Mouse (Mus musculus): ENCODE measurements around the gene Snf8. TPM values are rescaled to one million over a fixed set of nuclear protein-coding genes. Genes with fewer than 3 reads are reported as not detected.

Snf8 gene
- polyA plus RNA-seq, 1 experiment, result 94.2 TPM

DNA sequence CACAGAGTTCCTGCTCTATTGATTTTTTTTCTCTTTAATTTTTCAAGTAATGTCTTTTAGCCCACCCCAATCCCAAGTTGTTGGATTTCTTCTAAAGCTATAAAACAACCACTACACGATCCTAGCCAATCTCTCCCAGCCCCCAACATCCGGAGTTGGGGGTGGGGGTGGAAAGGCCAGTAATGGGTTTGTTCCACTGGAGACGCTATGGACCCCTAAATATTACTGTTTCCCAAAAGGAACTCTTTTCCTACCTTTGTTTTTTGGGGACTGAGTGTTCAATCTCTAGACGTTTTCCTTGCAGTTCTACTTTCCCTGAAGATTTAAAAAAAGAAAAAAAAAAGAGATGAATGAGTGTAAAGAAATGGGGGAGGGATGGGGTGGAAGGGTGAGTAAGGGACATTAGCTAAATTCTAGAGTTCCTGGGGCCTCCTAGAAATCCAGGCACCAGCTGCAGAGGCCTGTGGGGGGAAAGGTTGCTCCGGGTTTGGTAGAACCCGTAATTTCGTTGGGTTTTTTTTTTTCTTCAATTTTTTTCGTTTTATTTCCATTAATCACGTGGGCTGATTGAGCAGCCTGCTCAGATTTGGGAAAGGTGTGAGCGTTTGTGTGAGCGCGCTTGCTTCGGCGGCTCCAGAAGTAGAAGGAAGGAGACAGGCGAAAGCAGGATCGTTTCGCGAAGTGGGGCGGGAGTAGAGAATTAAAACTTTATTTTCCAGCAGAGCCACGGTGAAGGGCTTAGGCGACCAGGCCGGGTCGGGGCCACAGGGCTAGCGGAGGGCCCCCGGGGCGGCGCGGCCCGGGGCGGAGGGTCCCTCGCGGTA is 30.5 kb upstream of the Snf8 start:
- H3K4me1 ChIP-seq (ENCODE audit: control insufficient read depth, insufficient read depth, low read length), result no peaks in the 10 kb centered on the region
- TF ChIP-seq CTCF (IDR thresholded peaks at IDR 0.05; ENCODE audit: extremely low read depth, insufficient read depth, low read length) (no peak), POLR2A (IDR thresholded peaks at IDR 0.05; ENCODE audit: extremely low read depth, insufficient read depth, low read length) (no peak)
- H3K4me3 ChIP-seq (ENCODE audit: insufficient read depth, low read length), result no peak overlapping the region
- H3K27ac ChIP-seq (ENCODE audit: insufficient read depth, low read length), result no peak overlapping the region

DNA sequence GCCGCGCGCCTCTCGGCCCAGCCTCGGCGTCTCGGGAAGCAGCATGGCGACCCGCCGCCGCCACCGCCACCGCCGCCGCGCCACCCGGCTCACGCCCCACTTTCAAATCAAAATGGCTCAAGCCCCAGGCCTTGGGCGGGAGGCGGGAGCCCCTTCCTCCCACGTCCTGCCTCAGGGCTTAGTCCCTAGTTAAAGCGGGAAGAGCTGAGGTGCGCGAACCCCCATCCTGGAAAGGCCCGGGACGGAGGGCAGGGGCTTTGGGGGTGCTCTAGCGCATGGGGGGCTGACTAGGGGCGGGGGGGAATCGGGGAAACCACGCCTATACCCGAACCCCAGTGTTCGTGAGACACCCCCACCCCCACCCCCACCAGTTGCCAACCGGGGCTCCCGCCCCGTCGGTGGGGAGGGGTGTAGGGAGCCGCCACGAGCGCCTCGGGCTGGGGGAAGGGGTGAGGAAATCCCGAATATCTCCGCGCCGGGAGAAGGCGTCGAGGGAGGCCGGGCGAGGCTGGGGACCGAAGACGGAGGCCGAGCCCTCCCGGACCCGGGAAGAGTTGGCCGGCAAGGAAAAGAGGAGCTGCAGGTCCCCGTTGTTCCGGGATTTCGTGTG is 29.8 kb upstream of the Snf8 start:
- TF ChIP-seq POLR2A (IDR thresholded peaks at IDR 0.05; ENCODE audit: extremely low read depth, insufficient read depth, low read length), result no peak
- Histone ChIP-seq H3K4me3 (ENCODE audit: insufficient read depth, low read length) (no peak overlapping the region), H3K4me1 (ENCODE audit: control insufficient read depth, insufficient read depth, low read length) (no peaks in the 10 kb centered on the region), H3K27ac (ENCODE audit: insufficient read depth, low read length) (no peak overlapping the region)

DNA sequence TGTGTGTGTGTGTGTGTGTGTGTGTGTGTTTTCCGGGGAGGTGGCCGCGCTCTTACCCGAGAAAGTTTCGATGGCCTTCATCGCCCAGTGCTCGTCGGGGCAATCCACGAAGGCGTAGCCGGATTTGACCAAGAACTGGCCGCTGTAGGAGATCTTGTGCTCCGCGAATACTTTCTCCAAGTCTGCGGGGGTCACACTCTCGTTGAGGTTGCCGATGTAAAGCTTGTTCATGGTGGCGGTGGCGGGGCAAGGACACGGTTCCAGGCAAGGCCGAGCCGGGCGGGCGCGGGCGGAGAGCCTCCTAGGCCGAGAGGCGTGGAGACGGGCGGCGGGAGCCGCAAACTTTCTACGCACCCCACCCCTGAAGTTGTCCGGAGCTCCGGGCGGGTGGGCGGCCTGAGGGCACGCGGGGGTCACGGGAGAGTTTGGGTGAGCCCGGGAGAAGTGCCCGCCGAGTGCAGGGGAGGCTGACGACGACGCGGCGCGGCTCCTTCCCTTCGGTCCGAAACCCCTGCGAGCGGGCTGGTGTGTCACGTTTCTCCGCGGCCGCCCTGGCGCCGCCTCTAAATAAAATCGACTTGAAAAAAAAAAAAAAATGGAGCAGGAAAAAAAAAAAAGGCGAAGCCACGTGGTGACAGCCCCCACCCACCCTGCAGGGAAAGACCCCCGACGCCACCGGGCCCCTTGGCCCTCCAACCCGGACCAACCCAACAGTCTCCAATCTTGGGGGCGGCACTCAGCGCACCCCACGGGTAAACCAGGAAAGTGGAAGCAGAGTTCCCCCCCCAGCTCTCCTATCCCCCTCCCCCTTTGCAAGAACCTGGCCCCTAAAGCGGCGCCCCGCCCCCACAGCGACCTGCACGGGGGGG is 29.0 kb upstream of the Snf8 start, which contains the start of gene Igf2bp1:
TSS of gene Igf2bp1 (minus strand) at position 538 of the 869 bp plus-strand sequence.
- Histone ChIP-seq H3K27ac (ENCODE audit: insufficient read depth, low read length) (no peak within 1 kb of the TSS), H3K4me1 (ENCODE audit: control insufficient read depth, insufficient read depth, low read length) (no peaks in the 10 kb centered on the region), H3K4me3 (ENCODE audit: insufficient read depth, low read length) (no peak within 1 kb of the TSS)
- no peak for TF ChIP-seq CTCF (IDR thresholded peaks at IDR 0.05; ENCODE audit: extremely low read depth, insufficient read depth, low read length)
- no peak for TF ChIP-seq POLR2A (IDR thresholded peaks at IDR 0.05; ENCODE audit: extremely low read depth, insufficient read depth, low read length)

DNA sequence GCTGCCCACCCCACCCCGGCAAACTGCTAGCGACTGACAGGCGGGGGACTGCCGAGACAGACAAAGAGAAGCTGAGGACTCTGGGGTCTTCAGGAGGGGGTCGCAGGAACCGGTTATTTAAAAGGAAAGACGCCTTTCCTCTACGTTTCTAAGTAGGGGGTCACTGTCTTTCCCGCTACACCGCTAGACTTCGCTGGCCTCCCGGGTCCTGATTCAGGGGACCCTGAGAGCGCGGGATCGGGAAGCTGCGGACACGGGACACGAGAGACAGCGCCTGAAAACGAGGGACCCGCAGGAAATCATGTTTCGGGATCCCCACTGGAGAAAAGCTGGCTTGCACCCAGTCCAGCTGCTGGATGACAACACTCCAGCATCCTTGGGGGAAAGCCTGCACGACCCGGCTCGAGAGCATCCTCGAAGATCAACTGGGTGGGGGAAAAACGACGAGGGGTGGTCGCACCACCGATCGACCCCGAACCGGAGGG is 28.3 kb upstream of the Snf8 start:
- Histone ChIP-seq H3K4me3 (ENCODE audit: insufficient read depth, low read length) (no peak overlapping the region), H3K27ac (ENCODE audit: insufficient read depth, low read length) (no peak overlapping the region), H3K4me1 (ENCODE audit: control insufficient read depth, insufficient read depth, low read length) (no peaks in the 10 kb centered on the region)
- no peak for TF ChIP-seq CTCF (IDR thresholded peaks at IDR 0.05; ENCODE audit: extremely low read depth, insufficient read depth, low read length)
- TF ChIP-seq POLR2A (IDR thresholded peaks at IDR 0.05; ENCODE audit: extremely low read depth, insufficient read depth, low read length), result no peak

DNA sequence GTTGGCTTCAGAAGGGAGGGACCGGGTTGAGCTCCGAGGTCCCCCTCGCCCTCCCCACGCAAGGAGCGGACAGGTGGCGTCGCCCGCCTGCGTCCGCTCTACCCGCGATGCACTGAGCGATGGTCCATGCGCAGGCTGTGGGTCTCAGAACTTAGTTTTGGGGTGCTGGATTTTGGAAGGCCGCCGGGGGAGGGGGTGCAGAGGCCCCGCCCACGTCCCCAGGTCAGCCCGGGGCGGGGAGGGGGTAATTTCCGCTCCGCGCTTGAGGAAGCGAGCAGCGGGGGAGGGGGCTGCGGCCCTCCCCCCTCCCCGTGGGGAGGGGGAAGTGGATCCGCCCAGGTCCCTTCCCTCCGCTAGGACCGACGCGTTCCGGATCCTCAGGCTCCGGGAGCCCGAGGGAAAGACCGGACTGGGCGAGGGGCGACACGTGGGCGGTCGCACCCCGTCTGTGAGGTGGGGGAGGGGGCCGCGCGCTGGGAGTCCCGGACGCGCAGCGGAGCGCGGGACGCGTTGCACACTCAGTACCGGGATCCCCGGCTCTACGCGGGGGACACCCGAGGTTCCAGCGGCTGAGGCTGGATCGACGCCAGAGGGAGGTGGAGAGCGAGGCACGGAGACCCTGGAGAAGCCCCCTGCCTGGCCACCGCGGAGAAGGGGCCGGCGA is 27.7 kb upstream of the Snf8 start:
- Histone ChIP-seq H3K27ac (ENCODE audit: insufficient read depth, low read length) (no peak overlapping the region), H3K4me1 (ENCODE audit: control insufficient read depth, insufficient read depth, low read length) (no peaks in the 10 kb centered on the region), H3K4me3 (ENCODE audit: insufficient read depth, low read length) (no peak overlapping the region)
- TF ChIP-seq POLR2A (IDR thresholded peaks at IDR 0.05; ENCODE audit: extremely low read depth, insufficient read depth, low read length) (no peak), CTCF (IDR thresholded peaks at IDR 0.05; ENCODE audit: extremely low read depth, insufficient read depth, low read length) (no peak)

DNA sequence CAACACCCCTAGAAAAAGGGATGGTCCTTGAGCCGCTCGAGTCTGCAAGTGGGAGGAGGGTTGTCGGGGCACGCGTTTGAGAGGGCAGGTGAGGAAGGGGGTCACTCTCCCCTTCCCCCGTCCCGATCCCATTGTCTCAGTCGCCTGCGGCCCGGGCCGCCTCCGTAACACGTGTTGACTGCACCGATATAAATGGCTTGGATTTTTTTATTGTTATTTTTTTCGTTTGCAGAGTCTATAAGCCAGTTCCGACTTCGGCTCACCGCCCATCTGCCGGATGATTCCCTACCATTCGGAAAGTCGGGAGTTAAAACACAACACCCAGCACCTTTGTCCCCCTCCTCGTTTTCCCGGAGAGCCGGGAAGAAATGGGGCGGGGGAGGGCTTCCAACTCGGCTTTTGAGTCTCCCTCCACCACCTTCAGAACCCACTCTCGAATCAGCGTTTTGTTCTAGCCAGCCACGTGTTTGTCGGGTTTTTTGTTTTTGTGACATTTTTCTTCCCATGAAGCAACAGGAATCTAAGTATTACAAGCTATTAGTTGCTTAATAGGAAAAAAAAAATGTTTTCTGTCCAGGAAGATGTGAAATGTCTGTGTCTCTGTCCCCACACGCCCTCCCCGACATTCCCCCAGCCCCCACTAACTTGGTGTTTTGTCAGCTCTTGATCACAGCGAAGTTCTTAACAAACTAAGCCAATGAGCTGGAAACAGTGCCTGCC is 27.0 kb upstream of the Snf8 start:
- no peak for TF ChIP-seq CTCF (IDR thresholded peaks at IDR 0.05; ENCODE audit: extremely low read depth, insufficient read depth, low read length)
- TF ChIP-seq POLR2A (IDR thresholded peaks at IDR 0.05; ENCODE audit: extremely low read depth, insufficient read depth, low read length), result no peak
- Histone ChIP-seq H3K4me1 (ENCODE audit: control insufficient read depth, insufficient read depth, low read length) (no peaks in the 10 kb centered on the region), H3K4me3 (ENCODE audit: insufficient read depth, low read length) (no peak overlapping the region), H3K27ac (ENCODE audit: insufficient read depth, low read length) (no peak overlapping the region)

DNA sequence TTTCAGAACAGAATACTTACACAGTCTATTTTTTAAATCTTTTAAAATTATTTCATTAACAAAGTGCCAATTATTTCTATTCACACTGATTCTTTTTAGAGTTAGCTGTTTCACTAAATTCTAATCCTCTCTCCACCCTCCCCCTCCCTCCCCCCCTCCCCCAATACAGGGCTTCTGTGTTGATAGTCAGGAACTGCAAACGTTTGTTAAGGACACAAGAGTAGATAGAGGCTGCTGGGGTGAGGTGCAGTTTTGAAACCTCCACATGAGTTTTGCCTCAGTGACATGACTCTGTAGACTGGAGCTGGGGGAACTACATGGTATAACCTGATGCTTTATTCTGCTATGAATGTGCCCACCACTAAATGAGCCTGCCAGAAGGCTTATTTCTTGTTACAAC is 25.9 kb upstream of the Snf8 start:
- H3K4me3 ChIP-seq (ENCODE audit: insufficient read depth, low read length), result no peak overlapping the region
- H3K4me1 ChIP-seq (ENCODE audit: control insufficient read depth, insufficient read depth, low read length), result no peaks in the 10 kb centered on the region
- no peak overlapping the region for H3K27ac ChIP-seq (ENCODE audit: insufficient read depth, low read length)
- TF ChIP-seq POLR2A (IDR thresholded peaks at IDR 0.05; ENCODE audit: extremely low read depth, insufficient read depth, low read length) (no peak), CTCF (IDR thresholded peaks at IDR 0.05; ENCODE audit: extremely low read depth, insufficient read depth, low read length) (no peak)

DNA sequence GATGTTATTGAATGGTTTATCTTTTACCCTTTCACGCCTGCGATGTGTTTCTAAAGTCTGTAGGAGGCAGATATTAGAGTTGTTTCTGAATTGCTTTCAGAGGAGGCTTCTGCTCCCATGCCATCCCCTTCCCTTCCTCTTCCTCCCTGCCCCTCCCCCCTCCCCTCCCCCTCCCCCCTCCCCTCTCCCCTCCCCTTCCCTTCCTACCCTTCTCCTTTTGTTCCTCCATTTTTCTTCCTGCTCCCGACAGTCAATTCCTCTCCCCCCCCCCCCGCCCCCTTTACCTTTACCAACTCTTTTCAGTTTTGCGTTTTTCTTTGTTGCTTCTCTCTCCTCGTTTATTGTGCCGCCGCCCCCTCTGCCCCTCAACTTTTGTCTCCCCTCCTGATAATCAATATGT is 22.7 kb upstream of the Snf8 start:
- Histone ChIP-seq H3K27ac (ENCODE audit: insufficient read depth, low read length) (no peak overlapping the region), H3K4me1 (ENCODE audit: control insufficient read depth, insufficient read depth, low read length) (no peaks in the 10 kb centered on the region), H3K4me3 (ENCODE audit: insufficient read depth, low read length) (no peak overlapping the region)
- TF ChIP-seq CTCF (IDR thresholded peaks at IDR 0.05; ENCODE audit: extremely low read depth, insufficient read depth, low read length), result no peak
- no peak for TF ChIP-seq POLR2A (IDR thresholded peaks at IDR 0.05; ENCODE audit: extremely low read depth, insufficient read depth, low read length)
